Mouse (Mus musculus): ENCODE measurements around the gene Krt7.

Gene Krt7

GRCm38 (mm10) chr15:101410775-101411174 lies at the start of gene Krt7:
Gene Krt7 (plus strand): TSS chr15:101411043.
- no peak for DNase-seq (ENCODE audit: low read depth, low spot score)

DNA sequence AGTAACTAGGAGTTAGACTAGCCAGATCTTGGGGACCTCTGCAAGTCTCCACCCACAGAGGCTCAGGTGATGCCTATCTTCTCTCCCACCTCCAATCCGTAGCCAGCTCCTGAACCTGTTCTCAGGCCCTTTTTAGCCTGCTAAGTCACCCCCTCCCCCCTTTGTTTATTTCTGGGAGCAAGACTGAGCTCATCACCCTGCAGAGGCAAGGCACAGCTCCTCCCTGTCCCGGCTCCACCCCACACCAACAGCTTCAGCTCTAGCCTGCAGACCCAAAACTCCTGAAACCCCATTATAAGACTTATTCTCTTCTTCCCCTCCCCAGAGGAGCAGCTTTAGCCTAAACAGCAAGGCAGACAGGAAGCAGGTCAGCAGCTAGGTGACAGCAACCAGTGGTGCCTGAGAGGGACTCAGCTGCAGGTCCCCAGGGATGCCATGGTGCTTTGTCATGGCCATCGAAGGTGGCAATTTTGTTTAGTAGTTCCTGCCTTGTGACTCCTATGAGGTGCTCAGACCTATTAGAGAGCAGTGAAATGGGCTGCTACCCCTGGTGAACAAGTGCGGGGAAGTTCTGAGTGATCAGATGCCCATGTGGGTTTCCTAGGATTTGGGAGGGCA lies 48.3 kb upstream of the Krt7 start:
- no peak for DNase-seq (ENCODE audit: low read depth, low spot score)

GRCm38 (mm10) chr15:101363933-101364332 lies 46.9 kb upstream of the Krt7 start:
- DNase-seq (ENCODE audit: low read depth, low spot score): no peak

DNA sequence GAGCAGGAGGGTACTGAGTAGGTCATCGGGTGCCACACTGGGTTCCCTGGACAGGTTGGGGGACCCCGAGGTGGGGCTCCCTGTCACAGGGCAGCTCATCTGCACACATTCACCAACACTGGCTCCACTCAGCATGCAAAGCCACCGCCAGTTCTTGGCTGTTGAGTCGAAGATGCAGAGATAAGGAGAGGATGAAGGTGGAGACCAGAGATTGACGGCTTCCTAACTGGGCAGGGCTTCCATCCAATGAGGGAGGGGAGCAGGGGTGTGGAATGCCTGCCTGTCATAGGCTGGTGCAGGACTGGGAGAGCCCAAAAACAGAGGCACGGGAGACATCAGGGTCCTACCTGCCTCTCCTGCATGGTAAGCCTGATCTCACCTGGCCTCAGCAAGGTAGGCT lies 46.4 kb upstream of the Krt7 start:
- no peak for DNase-seq (ENCODE audit: low read depth, low spot score)

- no peak for DNase-seq (ENCODE audit: low read depth, low spot score)
Measured at GRCm38 (mm10) chr15:101364891-101365671, 45.8 kb upstream of the Krt7 start.

GRCm38 (mm10) chr15:101365721-101366120 lies 45.1 kb upstream of the Krt7 start:
- DNase-seq (ENCODE audit: low read depth, low spot score): no peak

DNA sequence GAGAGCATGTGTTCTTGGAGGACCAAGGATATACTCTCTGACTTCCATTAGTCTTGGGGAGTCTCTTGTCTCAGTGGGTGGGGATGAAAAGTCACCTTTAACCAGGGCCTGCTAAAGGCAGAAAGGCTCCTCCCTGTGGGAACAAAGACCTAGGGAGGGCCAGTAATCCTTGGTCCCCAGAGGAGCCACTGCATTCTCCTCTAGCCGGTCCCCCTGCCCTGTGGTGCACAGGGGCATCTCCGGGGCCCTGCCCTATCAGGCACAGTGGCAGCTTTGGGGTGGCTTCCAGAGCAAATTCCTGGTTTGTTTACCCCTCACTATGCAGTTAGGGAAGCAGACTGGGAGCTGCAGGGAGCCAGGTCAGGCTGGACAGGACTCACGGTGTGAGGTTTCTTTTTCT lies 44.4 kb upstream of the Krt7 start:
- DNase-seq (ENCODE audit: low read depth, low spot score): no peak

DNA sequence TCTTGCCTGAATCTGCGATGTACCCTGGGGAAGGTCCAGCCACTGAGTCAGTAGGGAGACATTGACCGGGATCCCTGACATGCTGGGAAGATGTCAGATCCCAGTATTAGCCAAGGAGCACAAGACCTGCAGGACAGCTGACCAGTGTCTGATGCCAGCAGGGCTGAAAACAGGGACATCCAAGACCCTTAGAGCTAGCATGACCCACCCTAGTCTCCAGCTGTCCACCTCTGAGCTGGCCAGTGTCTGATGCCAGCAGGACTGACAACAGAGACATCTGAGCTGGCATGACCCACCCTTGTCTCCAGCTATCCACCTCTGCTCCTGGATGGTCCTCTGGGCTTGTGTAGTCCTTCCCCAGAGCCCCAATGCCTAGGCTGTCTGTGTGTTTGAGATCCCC lies 43.9 kb upstream of the Krt7 start:
- DNase-seq (ENCODE audit: low read depth, low spot score): no peak

DNA sequence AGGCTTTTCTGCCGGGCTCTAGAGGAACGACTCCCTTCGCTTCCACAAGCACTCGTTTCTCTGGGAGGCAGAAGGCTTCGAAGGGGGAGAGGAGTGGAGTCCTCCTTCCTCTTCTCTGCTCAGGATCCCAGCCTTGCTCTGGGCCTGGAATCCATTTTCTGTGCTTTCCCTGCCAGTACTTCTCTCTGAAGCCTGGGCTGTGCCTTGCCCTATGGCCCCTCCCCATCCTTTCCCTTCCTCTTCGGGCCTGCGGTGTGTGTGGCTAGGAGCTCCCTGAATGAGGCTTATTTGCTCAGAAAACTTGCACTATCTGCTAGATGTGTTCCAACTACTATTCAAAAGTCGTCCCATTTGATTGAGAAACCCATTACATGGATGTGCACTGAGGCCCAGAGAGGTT lies 43.3 kb upstream of the Krt7 start:
- DNase-seq (ENCODE audit: low read depth, low spot score): no peak

GRCm38 (mm10) chr15:101368015-101368414 lies 42.8 kb upstream of the Krt7 start:
- DNase-seq (ENCODE audit: low read depth, low spot score): no peak

DNA sequence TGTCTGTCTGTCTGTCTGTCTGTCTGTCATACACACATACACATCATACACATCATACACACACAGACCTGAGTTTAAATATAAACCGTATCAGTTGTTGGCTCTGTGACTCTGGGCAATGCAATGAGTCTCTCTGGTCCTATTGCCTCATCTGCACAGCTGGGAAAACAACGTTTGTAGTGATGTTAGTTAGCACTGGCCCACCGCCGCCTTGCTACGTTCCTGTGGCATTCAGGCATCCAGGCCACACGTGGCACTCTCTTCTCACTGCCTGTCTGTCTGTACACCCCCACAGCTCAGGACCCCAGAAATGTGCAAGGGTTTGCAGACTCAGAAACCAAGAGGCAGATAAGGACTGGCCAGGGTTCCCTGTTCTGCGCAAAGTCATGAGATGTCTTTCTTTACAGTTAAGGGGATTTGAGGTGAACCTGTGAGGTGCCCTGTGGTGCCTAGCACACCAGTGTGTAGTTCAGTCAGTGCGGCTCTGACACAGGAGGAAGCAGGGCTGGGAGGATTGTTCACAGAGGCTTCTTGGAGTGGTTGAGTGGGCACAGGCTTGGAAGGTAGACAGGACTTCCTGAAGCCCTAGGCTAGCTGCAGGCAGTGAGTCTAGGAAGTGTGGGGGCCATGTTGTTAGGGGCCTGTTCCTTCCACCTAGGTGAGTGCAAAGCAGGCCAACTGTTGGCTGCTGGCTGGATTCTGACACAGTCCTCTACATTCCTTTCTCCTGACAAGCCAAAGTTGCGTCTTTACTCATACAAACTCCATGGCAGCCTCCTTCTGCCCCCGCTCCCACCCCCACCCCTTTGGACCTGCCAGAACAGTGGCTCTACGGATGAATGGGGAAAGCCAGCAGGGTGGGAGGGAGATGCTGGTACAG lies 42.1 kb upstream of the Krt7 start:
- DNase-seq (ENCODE audit: low read depth, low spot score): no peak

DNA sequence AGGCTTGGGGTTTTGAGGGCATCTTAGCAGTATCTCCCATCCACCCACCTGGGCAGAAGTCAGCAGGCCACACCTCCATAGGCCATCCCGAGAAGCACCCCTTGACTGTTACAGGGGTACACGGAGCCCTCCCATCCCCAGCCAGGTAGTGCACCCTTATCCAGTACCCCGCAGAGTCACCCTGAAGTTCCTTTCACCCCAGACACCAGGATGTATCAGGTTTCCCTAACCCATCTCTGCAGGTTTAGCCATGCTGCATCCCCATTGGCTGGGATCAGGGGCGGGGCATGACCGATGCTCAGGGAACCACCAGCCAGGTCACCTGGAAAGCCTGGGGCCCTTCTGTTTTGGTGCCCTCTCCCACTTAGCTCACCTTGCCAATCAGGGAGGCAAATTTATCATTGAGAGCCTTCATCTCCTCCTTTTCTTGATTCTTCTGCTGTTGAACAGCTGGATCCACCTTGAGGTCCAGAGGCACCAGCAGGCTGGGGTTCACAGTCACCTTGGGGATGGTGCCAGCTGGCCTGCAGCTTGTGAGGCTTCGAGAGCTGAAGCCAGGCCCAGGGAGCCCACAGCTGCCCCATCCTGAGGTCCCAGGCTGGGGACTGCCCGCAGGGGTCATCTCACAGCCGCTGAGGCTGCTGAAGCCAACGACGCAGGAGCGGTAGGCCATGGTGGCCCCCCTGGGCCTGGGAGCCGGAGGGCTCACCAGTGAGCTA lies 41.3 kb upstream of the Krt7 start:
- DNase-seq (ENCODE audit: low read depth, low spot score): no peak

GRCm38 (mm10) chr15:101370101-101370911 lies 40.5 kb upstream of the Krt7 start, which contains the start of gene Krt80:
Gene Krt80 (minus strand): TSS chr15:101370162.
- no peak for DNase-seq (ENCODE audit: low read depth, low spot score)

DNA sequence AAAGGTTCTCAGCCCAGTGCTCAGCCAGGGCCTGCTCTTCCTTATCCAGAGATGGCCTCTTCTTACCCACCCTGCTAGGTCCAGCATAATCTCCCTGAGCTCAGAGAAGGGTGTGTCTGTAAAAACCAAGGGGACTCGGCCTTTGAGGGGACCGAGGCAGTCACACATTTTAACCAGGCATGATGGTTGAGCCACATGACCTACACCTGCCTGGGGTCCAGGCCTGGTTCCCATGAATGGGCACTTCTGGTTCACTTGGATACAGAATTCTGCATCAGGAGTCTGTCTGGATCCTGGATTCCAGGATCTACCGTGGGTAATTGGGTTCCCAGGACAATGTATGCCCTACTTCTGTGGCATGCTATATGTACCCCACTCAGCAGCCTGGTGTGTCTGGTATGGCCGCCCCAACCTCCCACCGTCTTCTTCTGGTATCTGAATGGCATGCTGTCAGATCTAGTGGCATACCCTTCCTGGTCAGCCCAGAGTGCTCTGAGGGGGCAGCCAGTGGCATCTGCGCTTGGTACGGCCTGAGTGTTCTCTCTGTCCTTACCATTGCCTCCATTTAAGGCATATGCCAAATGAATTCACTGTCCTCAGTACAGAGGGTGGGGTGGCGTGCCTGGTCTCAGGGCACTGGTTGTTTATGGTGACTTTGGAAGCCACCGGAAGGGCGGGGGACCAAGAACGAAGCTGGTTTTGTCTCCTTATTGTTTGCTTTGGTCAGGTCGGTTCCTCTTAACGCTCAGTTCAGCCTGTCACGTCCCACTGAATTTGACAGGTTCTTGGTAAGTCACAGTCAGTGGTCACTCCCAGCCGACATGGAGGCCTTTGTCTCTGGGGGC lies 39.5 kb upstream of the Krt7 start:
- DNase-seq (ENCODE audit: low read depth, low spot score): no peak

DNA sequence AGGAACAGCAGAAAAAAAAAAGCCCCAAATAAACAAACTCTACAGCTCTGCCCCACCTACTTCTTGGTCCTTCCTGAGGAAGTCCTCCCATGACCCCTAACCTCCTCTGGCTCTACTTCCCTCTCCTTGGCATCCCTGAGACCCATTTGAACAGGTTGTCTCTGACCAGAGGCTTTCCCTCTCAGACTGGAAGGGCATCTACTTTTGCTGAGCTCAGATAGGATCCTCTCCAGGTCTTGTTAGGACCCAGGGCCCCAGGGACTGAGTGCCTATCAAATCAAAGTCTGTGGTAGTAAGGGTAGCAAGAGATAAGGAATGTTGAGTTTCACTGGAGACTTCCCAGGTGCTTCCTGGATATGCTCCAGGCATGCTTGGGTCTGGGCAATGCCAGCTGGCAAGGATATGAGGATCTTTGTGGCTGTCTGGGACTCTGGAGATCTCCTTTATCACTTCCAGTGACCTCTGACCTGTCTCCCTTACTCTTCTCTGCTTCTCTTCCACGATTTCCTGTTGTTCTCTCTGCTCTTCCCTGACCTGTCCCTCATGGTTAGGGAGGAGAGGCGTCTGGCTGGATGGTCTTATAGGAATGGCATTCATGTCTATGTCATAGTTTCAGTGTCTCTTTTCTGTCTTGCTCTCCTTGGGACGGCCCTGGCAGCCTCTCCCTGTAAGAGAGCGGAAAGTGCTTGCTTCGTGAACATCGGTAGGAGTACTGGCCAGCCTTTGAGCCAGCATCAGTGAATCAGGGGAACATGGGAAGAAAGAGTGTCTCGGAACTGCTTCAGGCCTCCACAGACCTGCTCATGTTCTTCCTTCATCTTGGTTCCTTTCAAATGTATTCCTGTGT lies 38.5 kb upstream of the Krt7 start:
- DNase-seq (ENCODE audit: low read depth, low spot score): no peak

- no peak for DNase-seq (ENCODE audit: low read depth, low spot score)
Measured at GRCm38 (mm10) chr15:101373286-101373898, 37.5 kb upstream of the Krt7 start.

- no peak for DNase-seq (ENCODE audit: low read depth, low spot score)
Measured at GRCm38 (mm10) chr15:101374879-101375278, 36.0 kb upstream of the Krt7 start.

GRCm38 (mm10) chr15:101375956-101376775 lies 34.7 kb upstream of the Krt7 start:
- DNase-seq (ENCODE audit: low read depth, low spot score): no peak

Data from ES-CJ7 (cell line).